Mouse (Mus musculus) forebrain, embryonic 10.5 days (tissue): ENCODE measurements at regions not wholly inside any gene's neighbourhood (a gene's known extent, or its start where the extent isn't known, plus 50 kb on each side); places are given as distances from the start of the nearest gene placed in this dataset.
A peak's percentile ranks its signal among the peaks of the same experiment; 100 is the strongest.

Experiments used
- DNase-seq: peaks from one replicate; pipeline ENCODE4 v3.0.0-alpha.2; 2017; ENCODE audit warnings: low spot score; ENCODE audit errors: extremely low spot score
- H3K27ac ChIP-seq: fragments of 300-500 bp; sonication (generic); 2 replicates; pipeline ENCODE4 v1.5.1; 2016; ENCODE audit warnings: mild to moderate bottlenecking
- H3K27me3 ChIP-seq: fragments of 300-500 bp; sonication (generic); 2 replicates; pipeline ENCODE4 v1.6.1; 2016; ENCODE audit warnings: mild to moderate bottlenecking; ENCODE audit not compliant: poor library complexity, severe bottlenecking
- H3K36me3 ChIP-seq: fragments of 300-500 bp; sonication (generic); replicated peaks from 2 replicates; pipeline ENCODE4 v1.6.1; 2016; ENCODE audit warnings: mild to moderate bottlenecking, moderate library complexity
- H3K4me1 ChIP-seq: fragments of 300-500 bp; sonication (generic); 2 replicates; pipeline ENCODE4 v1.6.1; 2016
- H3K4me3 ChIP-seq: fragments of 300-500 bp; sonication (generic); 2 replicates; pipeline ENCODE4 v1.5.1; 2016; ENCODE audit warnings: mild to moderate bottlenecking, moderate library complexity
- H3K9me3 ChIP-seq: fragments of 300-500 bp; sonication (generic); 2 replicates; pipeline ENCODE4 v1.6.1; 2016; ENCODE audit warnings: mild to moderate bottlenecking, moderate library complexity
- WGBS: fragments of 180-500 bp; shearing (Covaris S2); methylation state at CpG from one replicate; pipeline ENCODE4 v1.1.7; 2016; 5-methylcytosine and 5-hydroxymethylcytosine counted together

GRCm38 (mm10) chr13:84514981-84515510, 292.9 kb downstream of the Tmem161b start:
- WGBS: 57% methylated on average over 2 of the region's 2 CpGs
- DNase-seq: no peak
- peaks cover 6% of the 10 kb centered on the region for H3K4me1 ChIP-seq
- H3K27me3 ChIP-seq: no peaks in the 10 kb centered on the region
- H3K36me3 ChIP-seq: no peaks in the 10 kb centered on the region
- no peaks in the 10 kb centered on the region for H3K9me3 ChIP-seq
- H3K4me3 ChIP-seq: no peak overlapping the region
- H3K27ac ChIP-seq: peak overlapping the region; percentile 40; the same call in 1 of the 2 replicates
